Mouse (Mus musculus) heart, embryonic 15.5 days (tissue): ENCODE data around the gene Tep1. TPM values are rescaled to one million over a fixed set of nuclear protein-coding genes. Genes with fewer than 3 reads are reported as not detected.

Source experiments
- ATAC-seq: fragments of 200-750 bp; cut with Nextera tagmentation; replicated peaks from 2 replicates; pipeline ENCODE4 v1.8.0; 2017; ENCODE audit warnings: low read depth, moderate TSS enrichment; ENCODE audit not compliant: insufficient number of reproducible peaks, insufficient read depth, low FRiP score
- H3K27ac ChIP-seq: fragments of 300-500 bp; sonication (generic); 2 replicates; pipeline ENCODE4 v1.5.1; 2015; ENCODE audit warnings: mild to moderate bottlenecking, inconsistent platforms
- H3K27me3 ChIP-seq: fragments of 300-500 bp; sonication (generic); 2 replicates; pipeline ENCODE4 v1.6.1; 2015; ENCODE audit warnings: inconsistent platforms
- H3K36me3 ChIP-seq: fragments of 300-500 bp; sonication (generic); 2 replicates; pipeline ENCODE4 v1.6.1; 2015; ENCODE audit warnings: mild to moderate bottlenecking, inconsistent platforms
- H3K4me1 ChIP-seq: fragments of 300-500 bp; sonication (generic); replicated peaks from 2 replicates; pipeline ENCODE4 v1.6.1; 2015; ENCODE audit warnings: inconsistent platforms
- H3K4me2 ChIP-seq: fragments of 300-500 bp; sonication (generic); 2 replicates; pipeline ENCODE4 v1.6.1; 2015; ENCODE audit warnings: inconsistent platforms, mild to moderate bottlenecking, moderate library complexity
- H3K4me3 ChIP-seq: fragments of 300-500 bp; sonication (generic); 2 replicates; pipeline ENCODE4 v1.5.1; 2015; ENCODE audit warnings: mild to moderate bottlenecking, inconsistent platforms
- H3K9ac ChIP-seq: fragments of 300-500 bp; sonication (generic); 2 replicates; pipeline ENCODE4 v1.6.1; 2015; ENCODE audit warnings: mild to moderate bottlenecking, inconsistent platforms
- H3K9me3 ChIP-seq: fragments of 300-500 bp; sonication (generic); replicated peaks from 2 replicates; pipeline ENCODE4 v1.6.1; 2016; ENCODE audit warnings: inconsistent platforms
- WGBS: fragments of 180-500 bp; shearing (Covaris S2); methylation state at CpG from one replicate; pipeline ENCODE4 v1.1.7; 2015; ENCODE audit warnings: mixed read lengths; 5-methylcytosine and 5-hydroxymethylcytosine counted together
- polyA plus RNA-seq: library from polyadenylated mRNA; unstranded; fragments of >200 nt; fragmentation: Nextera tagmentation; extraction: Ambion mirVana; gene quantifications from 2 replicates; pipeline ENCODE4 v1.2.1, GENCODE M21; 2015

The Tep1 gene
- polyA plus RNA-seq, 1 experiment from 2014 or later: 4.8 TPM

DNA sequence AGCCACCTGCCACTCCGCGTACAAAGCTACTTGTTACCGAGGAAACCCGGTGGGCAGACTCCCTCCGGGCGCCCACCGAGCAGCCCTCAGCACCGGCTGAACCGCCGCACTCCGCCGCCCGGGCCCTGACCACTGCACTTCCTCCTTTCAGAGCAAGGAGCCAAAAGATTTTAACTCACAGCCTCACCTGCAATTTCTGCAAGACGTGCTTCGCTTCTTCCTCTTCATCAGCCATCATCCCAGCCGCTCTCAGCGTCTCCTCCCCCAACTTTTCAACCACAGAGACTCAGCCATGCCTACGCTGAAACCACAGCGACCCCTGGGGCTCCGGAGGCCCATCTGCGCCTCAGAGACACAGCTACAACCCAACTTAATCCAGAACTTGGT is 85.1 kb downstream of the Tep1 start, which contains the start of gene Ttc5:
Gene Ttc5 (minus strand): TSS at position 269 of the 387 bp plus-strand sequence.
- peak; percentile 80 for ATAC-seq
- H3K36me3 ChIP-seq: peaks cover 13% of the 10 kb centered on the region
- under 1% methylated on average over 21 of the region's 21 CpGs for WGBS

DNA sequence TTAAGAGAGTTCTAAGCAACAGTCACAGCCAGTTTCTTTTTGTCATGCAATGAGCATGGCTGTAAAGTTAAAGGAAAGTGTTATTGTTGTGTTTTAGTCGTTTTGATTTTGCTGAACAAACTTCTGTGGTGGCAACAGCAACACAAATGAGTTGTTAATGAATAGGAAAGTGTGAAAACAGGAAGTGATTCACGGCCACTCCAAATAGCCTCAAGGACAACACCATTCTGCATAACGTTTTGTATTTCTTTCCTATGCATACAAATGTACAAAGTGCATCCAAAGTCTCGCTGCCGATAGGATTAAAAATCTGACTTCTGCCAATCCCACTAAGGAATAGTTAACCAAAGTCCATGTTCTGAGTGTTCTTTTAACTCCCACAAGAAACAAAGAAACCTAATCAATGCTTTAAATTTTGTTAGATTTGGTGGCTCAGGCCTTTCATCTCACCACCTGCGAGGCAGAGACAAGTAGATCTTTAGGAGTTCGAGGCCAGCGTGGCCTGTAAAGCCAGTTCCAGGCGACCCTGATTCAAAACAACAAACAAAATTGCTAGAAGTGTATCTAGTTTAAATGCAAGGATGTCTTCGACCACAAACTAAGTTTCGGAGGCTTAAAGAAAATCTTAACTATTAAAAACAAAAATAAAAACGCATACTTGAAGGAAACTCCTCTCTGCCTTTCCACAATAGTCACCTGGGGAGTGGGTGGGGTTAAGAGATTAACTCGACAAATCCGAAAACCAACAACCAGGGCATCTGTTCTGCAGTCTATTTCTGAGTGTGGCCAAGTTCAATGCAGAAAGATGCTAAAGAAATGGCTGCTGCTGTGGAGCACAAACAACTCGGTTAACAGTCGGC is 85.7 kb downstream of the Tep1 start:
- peak overlapping the region; percentile 95 for H3K4me3 ChIP-seq
- ATAC-seq: peak; percentile 40; the same call in 1 of the 2 replicates
- H3K9me3 ChIP-seq: no peaks in the 10 kb centered on the region
- WGBS: 21% methylated on average over 16 of the region's 16 CpGs
- H3K4me1 ChIP-seq: peaks cover 6% of the 10 kb centered on the region
- H3K27me3 ChIP-seq: no peaks in the 10 kb centered on the region
- peaks cover 14% of the 10 kb centered on the region for H3K36me3 ChIP-seq
- H3K9ac ChIP-seq: peak overlapping the region; percentile 83
- H3K27ac ChIP-seq: peak overlapping the region; percentile 57; the same call in 1 of the 2 replicates
- peak overlapping the region; percentile 69 for H3K4me2 ChIP-seq

More for the DNA sequence above, 85.1 kb downstream of the Tep1 start, which contains the start of gene Ttc5:
- Histone ChIP-seq H3K9me3 (no peaks in the 10 kb centered on the region), H3K27me3 (no peaks in the 10 kb centered on the region), H3K9ac (peak within 1 kb of the TSS; percentile 83), H3K4me1 (peaks cover 6% of the 10 kb centered on the region), H3K27ac (peak within 1 kb of the TSS; percentile 57; the same call in 1 of the 2 replicates), H3K4me2 (peak within 1 kb of the TSS; percentile 69), H3K4me3 (peak within 1 kb of the TSS; percentile 95)

DNA sequence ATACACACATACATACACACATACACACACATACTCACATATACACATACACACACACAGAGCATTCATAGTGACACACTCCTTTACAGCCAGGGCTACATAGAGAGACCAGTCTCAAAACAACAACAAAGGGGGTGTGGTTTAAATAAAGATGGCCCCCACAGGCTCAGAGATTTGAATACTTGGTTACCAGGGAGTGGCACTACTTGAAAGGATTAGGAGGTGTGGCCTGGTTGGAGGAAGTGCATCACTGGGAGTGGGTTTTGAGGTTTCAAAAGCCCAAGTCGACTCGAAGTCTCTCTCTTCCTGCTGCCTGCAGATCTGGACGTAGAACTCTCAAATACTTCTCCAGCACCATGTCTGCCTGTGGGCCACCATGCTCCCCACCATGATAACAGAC is 88.2 kb downstream of the Tep1 start:
- Histone ChIP-seq H3K9ac (no peak overlapping the region), H3K27ac (no peak overlapping the region), H3K36me3 (peaks cover 23% of the 10 kb centered on the region), H3K27me3 (no peaks in the 10 kb centered on the region), H3K9me3 (no peaks in the 10 kb centered on the region), H3K4me3 (no peak overlapping the region), H3K4me2 (no peak overlapping the region), H3K4me1 (peaks cover 6% of the 10 kb centered on the region)
- WGBS: 94% methylated on average over 3 of the region's 3 CpGs
- no peak for ATAC-seq

Other genes starting within 250 kb of the Tep1 start
- gene Olfr745, start 231.2 kb downstream of the Tep1 start, polyA plus RNA-seq: not detected in 2 replicates
- gene Olfr746, start 223.5 kb downstream of the Tep1 start, polyA plus RNA-seq: not detected in 2 replicates
- gene Olfr747, start 177.4 kb downstream of the Tep1 start, polyA plus RNA-seq: not detected in 2 replicates
- gene Olfr748, start 163.2 kb downstream of the Tep1 start, polyA plus RNA-seq: not detected in 2 replicates
- not detected in 2 replicates for gene Olfr749, start 125.5 kb downstream of the Tep1 start, polyA plus RNA-seq
- gene Ttc5, start 85.0 kb downstream of the Tep1 start, polyA plus RNA-seq: 42.5 and 49.2 TPM in 2 replicates
- gene Ccnb1ip1, start 62.8 kb downstream of the Tep1 start, polyA plus RNA-seq: not detected in 2 replicates
- 36.5 and 37.5 TPM in 2 replicates for gene Parp2, start 62.7 kb downstream of the Tep1 start, polyA plus RNA-seq
- gene Klhl33, start 26.9 kb upstream of the Tep1 start, polyA plus RNA-seq: 0.08 and 0.18 TPM in 2 replicates
- 117 and 133 TPM in 2 replicates for gene Osgep, start 54.3 kb upstream of the Tep1 start, polyA plus RNA-seq
- 107 and 120 TPM in 2 replicates for gene Apex1, start 54.4 kb upstream of the Tep1 start, polyA plus RNA-seq
- gene Pip4p1, start 60.3 kb upstream of the Tep1 start, polyA plus RNA-seq: 29.8 and 39.6 TPM in 2 replicates
- gene Pnp, start 60.5 kb upstream of the Tep1 start, polyA plus RNA-seq: 29.6 and 37.3 TPM in 2 replicates
- gene Gm49342, start 74.0 kb upstream of the Tep1 start, polyA plus RNA-seq: not detected in 2 replicates
- 0.18 and 0.41 TPM in 2 replicates for gene Pnp2, start 85.4 kb upstream of the Tep1 start, polyA plus RNA-seq
- gene Rnase10, start 137.2 kb upstream of the Tep1 start, polyA plus RNA-seq: 0.36 and 0.42 TPM in 2 replicates
- gene Rnase9, start 171.3 kb upstream of the Tep1 start, polyA plus RNA-seq: not detected in 2 replicates
- gene Rnase11, start 179.6 kb upstream of the Tep1 start, polyA plus RNA-seq: not detected in 2 replicates
- gene Rnase12, start 187.1 kb upstream of the Tep1 start, polyA plus RNA-seq: not detected in 2 replicates
- not detected in 2 replicates for gene Olfr750, start 203.9 kb upstream of the Tep1 start, polyA plus RNA-seq
- 26.3 and 31.6 TPM in 2 replicates for gene Rnase4, start 220.5 kb upstream of the Tep1 start, polyA plus RNA-seq
- 4.1 TPM in 2 replicates for gene Ang, start 220.6 kb upstream of the Tep1 start, polyA plus RNA-seq
- gene Eddm3b, start 243.9 kb upstream of the Tep1 start, polyA plus RNA-seq: not detected in 2 replicates